Mouse (Mus musculus) heart, postnatal 4 days (tissue): ENCODE data around the gene Gclm. TPM values are rescaled to one million over a fixed set of nuclear protein-coding genes. Genes with fewer than 3 reads are reported as not detected.
"Not testable (repeated sequence)": the region's sequence is repeated elsewhere in the genome, so short reads cannot be mapped to it uniquely, and the experiment has no call there.

Source experiments
- DNase-seq: peaks from one replicate; pipeline ENCODE4 v3.0.0; 2021
- total RNA-seq, 2 experiments: library from RNA; stranded (reverse); gene quantifications; 2 replicates each; pipeline ENCODE4 v1.2.3; 2021

Gene Gclm
- total RNA-seq = 10 to 100 TPM; 43.9 to 58.5 TPM

DNA sequence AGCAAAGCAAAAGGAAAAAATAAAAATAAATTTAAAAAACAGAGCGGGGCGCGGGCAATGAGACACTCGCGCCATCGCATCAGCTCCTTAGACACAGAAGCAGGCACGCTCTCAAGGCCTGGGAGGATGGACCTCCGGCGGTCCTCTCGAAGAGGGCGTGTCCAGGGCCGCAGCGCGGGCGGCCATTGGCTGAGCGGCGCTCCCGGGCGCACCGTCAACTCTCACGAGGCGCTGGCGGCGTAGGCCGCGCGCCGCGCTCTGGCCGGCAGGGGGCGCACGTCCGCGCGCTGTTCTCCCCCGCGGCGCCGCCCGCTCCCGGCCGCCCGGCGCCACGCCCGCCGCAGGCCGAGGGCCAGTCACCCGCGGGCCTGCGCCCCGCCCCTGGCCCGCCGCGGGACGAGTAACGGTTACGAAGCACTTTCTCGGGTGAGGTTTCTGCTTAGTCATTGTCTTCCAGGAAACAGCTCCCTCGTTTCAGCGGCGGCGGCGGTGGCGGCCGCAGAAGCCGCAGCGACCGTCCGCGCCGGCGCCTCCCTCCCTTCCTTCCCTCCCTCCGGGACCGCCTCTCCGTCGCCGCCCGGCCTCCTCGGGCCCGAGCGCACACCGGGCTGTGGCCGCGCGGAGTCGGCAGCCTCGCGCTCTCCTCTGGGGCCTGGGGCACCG, at the start of gene Gclm:
Gene Gclm, plus strand, starts transcription at position 343 of the 663 bp plus-strand sequence.
- peak; percentile 95 for DNase-seq

DNA sequence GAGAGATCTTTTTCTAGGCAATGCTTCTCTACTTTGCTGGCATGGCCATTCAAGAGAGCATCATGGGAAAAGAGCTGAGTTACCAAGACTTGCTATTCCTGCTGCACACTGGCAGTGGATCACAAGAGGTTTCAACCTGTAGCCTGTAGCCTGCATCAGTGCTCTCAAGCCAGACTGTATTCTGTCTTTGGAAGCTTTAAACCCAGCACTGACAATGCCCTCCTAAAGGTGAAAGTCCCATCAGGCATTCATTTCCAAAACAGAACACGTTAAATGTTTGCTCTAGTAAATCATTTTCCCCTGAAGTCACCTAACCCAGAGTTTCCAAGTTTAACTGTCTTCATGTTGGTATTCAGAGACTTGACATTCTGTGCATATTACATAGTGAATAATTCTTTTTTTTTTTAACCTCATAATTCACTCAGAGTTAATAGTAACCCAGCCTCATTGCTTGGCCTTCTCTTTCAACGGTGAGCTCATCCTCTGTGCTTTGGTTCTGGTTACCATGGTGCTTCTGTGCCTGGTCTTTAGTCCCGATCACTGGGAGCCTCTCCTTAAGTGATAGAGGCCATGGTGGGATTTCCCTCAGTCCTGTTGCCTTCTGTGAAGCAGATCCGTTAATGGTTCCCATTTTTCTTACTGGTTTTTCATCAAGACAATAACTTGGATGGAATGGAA, 48.6 kb upstream of the Gclm start:
- DNase-seq = no peak

DNA sequence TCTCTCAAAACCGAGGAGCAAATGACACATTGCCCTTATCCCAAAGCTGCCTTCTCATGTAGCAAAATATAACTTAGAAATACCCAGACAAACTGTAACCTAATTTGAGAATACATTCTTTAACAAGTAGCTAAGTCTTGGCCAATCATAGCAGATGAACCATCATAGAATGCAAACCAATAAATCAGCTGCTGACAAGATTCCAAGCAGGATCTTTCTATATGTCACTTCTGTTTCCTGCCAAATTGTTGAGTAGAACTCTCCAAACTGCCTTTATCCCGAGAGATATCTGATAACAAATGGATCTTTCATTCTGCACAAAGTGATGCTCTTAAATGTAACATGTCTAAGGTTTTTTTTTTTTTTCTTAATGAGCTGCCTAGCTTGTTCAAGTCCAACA, 46.8 kb upstream of the Gclm start:
- no peak for DNase-seq

DNA sequence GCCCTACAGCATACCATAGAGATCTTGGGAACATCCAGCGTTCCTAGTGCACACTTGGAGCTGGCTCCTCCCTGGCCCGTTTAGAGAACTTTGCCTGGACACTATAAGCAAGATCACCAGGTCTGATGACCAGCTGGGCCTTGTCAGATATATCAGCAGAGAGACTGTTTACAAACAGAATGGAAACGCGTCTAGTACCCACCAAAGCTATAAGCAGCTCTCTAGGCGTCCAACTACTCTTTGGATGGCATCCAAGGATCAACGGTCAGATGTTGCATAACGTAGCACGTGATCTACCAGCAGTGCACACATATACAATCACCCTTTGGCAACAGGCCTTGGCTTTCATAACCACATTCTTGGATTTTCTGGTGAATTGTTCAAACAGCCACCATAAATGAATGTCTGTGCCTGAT, 46.4 kb upstream of the Gclm start:
- DNase-seq = peak; percentile 13

DNA sequence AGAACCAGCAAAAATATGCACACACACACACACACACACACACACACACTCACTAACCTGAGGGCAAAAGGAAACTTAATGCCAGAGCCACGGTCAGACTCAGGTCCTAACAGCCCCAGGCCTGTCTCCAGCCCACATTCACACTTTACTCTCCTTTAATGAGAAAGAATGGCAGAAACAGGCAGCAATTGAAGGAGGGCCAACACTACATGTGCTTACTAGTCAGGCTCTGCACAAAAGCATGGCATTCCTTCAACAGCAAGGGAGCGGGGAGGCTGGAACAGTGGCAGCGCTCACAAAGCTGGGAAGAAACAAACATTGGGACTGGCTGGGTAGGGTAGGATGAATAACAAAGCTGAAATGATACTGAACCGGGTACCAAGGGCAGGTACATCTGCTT, 45.8 kb upstream of the Gclm start:
- DNase-seq = no peak

DNA sequence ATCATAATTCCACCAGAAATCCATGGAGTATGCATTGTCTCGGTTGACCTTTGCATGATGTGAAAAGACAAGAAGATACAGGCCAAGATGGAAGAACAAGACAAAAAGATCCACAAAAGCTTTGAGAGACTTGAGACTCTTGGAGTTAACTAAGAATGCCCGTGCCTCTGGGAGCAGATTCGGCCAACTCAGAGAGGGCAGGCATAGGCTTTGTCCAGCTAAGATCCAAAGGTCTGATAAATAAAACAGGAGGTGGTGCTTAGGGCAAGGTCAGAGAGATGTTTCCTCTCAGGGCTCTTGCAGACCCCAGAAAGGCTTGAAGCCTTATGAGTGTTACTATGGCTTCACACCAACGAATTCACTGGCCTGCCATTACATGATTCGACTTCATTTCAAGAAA, 45.3 kb upstream of the Gclm start:
- no peak for DNase-seq

DNA sequence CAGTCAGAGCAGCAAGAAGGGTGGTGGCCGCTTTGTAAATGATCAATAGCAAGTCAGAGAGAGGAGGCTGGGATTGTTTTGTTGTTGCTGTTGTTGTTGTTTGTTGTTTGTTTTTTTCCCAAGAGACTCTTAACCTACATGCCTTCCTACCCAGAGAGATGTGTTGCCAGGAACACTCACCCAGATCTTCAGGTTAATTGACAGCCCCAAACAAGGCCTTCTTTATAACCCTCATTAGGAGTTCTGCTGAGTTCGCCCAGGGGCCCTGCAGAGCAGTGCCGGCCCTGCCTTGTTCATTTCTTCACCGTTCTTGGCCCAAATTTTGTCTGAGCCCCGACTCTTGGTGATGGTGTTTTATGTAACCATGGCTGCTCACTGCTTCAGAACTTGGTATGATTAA, 44.9 kb upstream of the Gclm start:
- DNase-seq = no peak

DNA sequence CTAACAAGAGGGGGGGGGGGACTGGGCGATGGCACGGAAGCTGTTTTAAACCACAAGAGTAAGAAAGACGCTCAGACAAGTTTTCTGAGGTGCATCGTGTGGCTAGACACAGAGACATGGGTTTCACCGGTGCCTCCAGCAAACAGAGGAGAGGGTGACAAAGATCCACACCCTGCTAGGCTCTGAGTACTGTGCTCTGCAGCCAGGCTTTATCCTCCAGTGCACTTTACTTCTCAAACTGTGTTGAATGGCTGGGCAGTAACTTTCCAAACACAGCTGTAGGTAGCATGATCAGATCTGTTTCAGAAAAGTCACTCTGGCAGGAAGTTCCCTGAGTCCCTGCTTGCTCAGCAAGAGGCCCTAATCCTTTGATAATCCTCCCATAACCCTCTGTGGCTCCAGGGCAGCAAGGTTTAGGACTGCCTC, 43.0 kb upstream of the Gclm start:
- DNase-seq = no peak

DNA sequence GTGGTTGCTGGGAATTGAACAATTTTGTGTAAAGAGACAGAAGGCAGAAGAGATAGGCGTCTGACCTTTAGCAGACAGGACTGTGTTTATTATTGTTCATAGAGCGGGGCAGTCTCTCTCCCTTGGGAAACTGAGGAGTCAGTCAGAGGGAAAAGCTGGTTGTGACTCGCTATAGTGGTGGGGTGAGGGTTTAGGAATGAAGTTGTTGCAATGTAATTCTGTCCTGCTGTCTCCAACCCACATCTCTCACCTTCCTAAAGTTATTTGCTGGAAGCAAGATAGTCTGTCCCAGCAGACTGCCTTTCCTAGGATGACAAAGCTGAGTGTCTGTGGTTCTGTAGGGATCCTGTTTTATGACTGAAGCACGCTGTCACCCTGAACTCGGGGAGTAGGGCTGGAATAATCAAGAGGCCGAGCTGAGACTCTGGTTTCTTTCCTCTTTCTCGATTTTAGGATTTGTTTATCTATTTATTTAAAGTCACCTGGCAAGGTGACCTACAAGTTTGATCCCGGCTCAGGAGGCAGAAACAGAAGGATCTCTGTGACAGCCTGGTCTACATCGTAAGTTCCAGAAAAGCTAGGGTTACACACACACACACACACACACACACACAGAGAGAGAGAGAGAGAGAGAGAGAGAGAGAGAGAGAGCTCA, 41.6 kb upstream of the Gclm start:
- no peak for DNase-seq

DNA sequence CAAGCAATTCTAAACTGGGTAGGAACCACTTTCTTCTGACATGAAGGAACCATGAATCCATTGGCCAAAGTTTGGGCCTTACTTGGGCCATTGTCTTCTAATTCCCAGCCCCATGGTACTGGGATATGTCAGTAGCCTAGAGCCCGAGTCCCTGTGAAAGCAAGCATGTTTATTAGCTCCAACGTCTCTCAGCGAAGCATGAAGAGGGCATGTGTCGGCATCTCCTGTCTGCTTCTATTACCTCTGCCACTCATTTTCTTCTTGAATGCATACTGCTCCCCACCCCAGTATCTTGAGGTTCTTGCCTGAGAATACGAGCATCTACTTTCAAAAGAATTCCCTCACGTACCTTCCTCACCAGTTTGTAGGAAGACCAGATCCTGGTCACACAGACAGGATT, 39.6 kb upstream of the Gclm start:
- no peak for DNase-seq

DNA sequence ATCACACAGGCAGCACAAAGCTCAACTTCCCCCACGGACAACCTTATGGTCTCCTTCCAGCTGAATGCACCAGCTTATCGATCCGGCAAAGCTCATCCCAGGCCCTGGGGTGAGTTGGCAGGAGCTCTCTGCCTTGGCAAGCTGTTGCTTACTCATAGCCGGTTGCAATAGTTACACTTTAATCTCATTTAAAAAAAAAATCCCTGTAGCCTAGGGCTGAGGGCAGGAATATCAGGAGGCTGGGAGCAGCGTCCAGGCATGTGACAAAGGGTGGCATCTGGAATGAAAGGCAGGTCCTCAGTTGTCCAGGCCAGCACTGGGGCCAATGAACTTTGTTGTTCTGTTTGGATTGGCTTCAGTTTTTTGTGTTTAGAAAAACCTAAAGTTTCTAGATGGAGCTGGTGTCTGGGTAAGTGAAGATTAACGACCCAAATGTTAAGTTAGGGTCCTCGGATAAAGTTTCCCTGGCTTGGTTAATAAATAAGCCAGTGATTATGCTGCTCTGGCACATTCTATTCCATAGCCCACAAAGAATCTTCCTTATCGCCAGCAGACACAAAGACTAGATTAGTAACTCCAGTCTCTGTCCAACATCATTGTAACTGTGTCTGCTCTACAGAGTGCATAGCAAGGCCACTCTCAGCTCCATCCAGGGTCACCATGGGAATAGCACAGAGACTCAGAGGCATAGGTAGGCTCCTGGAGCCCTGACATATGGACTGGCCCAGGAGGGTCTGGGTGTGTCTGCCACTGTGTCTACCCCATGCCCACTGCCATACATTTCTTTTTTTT, 38.9 kb upstream of the Gclm start:
- DNase-seq = no peak

DNA sequence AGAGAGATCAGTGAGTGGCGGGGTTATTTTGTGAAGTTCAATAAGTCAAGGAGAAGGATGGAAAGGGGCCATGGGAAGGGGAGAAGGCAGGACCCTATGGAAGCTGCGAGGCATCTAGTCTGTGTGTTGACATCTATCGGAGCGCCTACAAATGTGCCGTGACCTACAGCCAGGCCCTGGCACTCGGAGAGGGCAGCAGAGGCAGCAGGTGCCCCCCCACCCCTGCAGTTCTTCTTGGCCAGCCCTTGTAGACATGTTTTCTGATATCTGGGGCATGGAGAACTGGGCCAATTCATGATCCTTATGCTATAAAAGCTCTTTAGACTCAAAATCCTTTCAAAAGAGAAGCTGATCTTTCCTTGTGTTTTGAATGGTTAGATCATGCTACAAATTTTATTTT, 37.6 kb upstream of the Gclm start:
- DNase-seq = no peak

DNA sequence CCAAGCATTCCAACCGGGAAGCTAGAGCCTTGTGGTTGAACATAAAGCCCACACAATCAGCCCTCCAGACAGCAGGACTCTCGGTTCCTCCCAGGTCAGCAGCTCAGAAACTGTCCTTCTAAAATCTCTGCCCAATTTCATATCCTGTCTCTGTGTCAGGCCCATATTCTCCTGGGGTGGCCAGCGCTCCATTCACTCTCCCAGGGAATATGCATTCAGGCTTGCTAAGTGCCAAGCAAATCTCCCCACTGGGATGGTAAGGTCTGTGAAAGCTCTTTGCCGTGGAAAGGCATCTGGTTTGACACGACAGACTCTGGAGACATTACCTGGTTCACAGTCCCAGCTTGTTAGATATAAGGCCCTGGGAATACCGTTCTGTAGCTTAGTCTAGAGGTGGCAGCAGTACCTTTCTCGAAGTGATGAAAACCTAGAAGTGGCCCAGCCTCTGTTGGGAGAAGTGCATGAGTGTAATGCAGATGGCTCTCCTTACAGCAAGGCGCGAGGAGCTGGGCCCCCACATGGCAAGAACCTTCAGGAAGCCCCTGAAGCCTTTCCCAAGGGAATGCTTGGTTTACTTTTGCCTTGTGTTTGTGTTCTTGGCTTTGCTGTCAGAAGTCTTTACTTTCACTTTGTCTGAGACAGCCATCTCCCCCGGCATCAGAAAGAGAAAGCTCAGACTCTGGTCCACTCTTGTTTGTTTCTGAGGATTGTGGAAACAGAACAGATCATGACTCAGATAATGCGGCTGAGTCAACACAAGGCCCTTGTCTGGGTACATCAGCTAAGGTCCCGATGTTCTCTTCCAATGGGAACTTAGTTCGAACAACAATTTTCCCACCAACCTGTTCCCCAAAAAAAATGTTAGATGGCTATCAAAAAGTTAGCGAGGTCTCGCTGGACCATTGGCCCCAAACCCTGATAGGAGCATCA, 36.8 kb upstream of the Gclm start:
- no peak for DNase-seq

DNA sequence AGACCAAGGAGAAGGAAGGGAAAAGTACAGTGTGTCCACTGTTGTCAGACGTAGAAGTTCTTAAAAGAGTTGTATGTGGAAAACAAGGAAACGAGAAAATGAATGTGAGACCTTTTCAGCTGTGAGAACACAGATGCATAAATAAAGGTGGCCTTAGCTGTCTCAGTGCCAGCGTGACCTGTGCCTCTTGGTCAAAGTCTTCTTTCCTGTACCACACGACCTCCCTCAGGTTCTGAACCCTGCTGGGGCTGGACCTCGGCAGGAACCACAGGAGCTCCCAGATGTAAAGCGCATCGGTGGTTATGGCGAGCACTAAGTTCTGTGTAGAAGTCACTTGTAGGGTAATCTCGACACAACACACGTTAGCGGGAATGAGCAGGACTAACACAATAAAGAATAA, 35.8 kb upstream of the Gclm start:
- no peak for DNase-seq

DNA sequence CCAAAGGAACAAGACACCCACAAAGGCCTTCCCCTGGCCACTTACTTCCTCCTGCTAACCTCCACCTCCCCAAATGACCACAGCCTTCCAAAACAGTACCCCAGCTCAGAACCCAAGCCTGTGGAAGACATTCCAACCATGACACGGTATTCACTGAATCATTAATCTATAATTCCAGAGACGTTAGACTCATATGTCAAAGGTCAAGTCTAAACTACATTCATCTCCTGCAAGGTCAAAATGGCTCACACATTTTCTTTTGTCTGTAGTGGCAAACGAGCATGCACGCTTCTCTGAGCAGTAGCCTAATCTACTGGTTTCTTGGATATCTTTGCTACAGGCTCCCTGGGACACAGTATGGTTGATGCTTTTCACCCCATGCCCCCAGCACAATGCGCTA, 34.9 kb upstream of the Gclm start:
- DNase-seq = no peak

DNA sequence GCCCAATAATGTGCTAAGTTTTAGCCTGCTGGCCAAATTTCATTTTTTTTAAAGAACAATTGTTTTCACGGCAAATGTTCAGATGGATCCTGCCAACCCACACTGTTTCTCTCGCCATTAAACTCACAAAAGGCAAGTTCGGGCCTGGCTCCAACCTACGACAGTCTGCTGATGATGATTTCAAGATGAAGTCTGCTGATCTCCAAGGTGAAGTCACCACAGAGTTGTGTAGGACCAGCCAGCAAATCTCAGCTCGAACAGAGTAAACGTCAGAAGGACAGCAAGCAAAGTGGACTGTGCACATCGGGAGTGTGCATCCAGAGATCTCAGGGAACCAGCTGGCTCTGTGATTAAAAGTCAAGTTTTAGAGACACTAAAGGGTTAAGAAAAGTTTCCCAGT, 34.5 kb upstream of the Gclm start:
- no peak for DNase-seq

DNA sequence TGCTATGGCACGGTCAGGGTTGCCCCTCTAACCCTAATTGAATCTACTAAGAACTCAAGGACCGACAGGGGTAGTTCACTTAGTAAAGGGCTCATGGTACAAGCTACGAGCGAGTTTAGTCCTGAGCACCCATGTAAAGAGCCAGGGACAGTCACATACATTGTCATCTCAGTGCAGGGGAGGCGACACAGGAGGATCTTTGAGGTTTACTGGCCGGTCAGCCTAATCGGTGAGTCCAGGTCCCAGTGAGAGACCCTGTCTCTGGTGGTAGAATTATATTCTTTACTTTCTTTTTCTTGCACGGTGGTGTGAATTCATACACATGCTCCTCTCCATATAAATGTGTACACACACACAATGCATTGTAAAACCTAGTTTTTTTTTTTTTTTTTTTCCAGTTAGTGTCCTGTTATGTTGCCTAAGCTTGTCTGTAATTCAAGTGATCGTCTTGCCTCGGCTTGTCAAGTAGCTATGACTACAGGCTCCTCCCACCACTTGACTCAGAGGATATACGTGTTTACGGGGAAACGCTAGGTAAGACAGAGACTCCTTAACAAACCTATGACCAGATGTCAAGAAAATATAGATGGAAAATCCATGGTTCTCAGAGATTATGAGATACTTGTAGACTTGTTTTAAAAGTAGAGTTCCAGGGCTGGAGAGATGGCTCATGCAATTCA, 33.8 kb upstream of the Gclm start:
- no peak for DNase-seq

DNA sequence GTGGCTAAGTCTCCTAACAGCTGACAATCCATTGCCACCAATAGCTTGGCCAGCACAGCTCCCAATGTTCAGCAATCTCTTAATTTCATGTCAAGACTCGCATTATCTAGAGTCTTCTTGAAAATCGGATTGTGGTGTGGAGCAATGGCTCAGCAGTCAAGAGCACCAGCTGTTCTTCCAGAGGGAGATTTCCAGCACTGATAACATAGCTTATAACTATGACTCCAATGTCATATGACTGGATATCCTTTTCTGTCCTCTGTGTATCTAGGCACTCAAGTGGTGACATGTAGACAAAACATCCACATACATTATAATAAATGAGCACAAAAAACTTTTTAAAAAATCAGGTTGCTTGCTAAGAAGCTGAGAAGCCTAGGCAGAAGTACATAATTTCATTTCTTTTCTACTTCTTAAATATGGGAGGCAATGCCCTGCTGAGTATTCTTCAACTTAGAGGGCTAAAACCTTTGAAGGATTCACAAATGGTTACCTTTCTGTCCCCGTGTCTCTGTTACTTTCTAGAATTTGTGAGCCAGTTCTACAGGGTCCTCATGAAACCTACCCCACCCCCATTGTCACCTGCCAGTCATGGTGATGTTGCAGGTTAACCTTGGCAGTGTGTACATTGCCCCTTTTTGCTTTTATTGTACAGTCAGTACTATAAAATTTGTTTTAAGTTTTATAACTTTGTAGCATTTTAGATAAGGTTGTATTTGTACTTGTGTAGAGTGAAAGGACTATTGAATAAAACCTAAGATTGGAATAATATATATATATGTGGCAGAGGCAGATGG, 23.9 kb upstream of the Gclm start:
- DNase-seq = no peak

DNA sequence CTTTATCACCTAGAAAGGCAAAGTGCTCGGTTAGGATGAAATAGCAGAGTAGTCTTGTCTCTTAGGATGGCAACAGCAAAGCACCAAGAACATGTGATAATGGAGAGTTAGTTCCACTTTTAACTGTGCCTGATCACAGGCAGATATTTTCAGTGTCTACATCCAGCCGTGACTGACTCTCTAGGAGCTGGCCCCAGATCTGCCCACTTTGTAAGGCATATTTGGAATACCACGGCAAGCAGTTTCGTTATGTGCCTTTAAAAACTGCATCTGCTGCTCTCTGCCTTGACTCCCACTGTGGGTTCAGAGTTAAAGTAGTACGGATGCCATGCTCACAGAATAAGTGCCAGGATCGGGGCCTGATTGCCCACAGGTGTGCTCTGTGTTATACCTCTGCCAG, 18.4 kb upstream of the Gclm start:
- not testable (repeated sequence) for DNase-seq

DNA sequence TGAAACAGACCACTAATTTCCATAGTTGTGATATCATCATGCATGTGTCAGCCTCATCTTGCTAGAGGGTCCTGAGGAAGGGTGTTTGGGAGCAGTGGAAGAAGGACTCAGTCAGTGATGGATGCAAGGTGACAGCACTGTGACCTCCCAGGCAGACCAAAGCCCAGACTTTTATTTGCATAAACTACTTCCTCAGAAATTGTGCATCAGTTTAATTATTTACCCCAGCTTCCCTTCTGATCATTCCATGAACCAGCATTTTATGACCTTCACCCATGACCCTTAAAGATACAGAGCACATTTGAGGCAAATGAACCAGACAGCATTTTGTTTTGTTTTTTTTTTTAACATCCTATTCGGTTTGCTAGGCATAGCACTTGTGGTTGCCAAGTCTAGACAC, 9.6 kb upstream of the Gclm start:
- DNase-seq = no peak

DNA sequence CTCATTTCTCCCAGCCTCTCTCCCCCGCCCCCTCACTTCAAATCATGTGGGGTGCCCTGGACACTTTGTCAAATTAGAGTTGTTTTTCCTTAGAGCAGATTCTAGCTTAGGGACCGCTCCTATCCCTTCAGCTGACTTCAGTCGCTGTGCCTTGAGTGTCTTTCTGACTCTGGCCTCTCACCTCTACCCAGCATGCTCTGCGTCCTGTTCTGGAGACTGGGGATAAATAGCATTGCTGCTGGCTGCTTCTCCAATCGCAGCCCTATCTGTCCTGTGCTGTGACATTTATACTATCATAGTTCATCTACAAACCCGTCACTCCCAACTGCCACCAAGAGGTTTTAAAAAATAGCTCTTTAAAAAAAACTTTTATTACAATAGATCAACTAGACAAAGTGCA, 2.5 kb upstream of the Gclm start:
- no peak for DNase-seq
